Mouse (Mus musculus): ENCODE measurements around the gene Cdc42bpg. TPM values are rescaled to one million over a fixed set of nuclear protein-coding genes. Genes with fewer than 3 reads are reported as not detected.
A peak's percentile ranks its signal among the peaks of the same experiment; 100 is the strongest.

Cdc42bpg gene
- total and polyA plus RNA-seq, 2 experiments from 2014 or later = 0.23 to 4.7 TPM

DNA sequence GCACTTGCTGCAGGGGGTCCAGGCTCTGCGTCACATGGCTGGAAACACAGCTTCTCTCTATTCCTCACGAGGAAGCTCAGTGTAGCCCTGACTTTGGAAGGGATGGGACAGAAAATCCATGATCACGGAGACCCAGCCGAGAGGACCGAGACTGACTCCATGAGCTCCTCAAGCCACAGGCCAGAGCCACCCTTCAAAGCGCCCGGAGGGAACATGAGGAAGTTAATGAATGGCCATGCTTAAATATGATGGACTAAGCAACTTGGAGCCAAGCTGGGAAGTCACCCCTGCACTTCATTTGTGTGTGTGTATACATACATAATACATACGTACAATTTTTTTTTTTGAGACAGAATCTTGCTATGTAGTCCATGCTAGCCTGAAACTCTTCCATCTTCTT lies 35.0 kb upstream of the Cdc42bpg start:
- 44% methylated on average over 8 of the region's 8 CpGs for WGBS
- peaks cover 8% of the 10 kb centered on the region; the same call in 1 of the 2 replicates for H3K4me1 ChIP-seq (ENCODE audit: insufficient read depth)
- no peaks in the 10 kb centered on the region for H3K9me3 ChIP-seq (ENCODE audit: low read length)
- ATAC-seq = no peak
- no peak overlapping the region for H3K27ac ChIP-seq (ENCODE audit: low read depth, low read length)
- H3K4me2 ChIP-seq (ENCODE audit: low read depth) = no peak overlapping the region
- TF ChIP-seq CTCF (IDR thresholded peaks at IDR 0.05; ENCODE audit: low read depth) = no peak
- no peak for DNase-seq
- H3K36me3 ChIP-seq (ENCODE audit: insufficient read depth) = no peaks in the 10 kb centered on the region
- no peak overlapping the region for H3K4me3 ChIP-seq (ENCODE audit: low read depth, low read length)
- no peaks in the 10 kb centered on the region for H3K27me3 ChIP-seq (ENCODE audit: insufficient read depth, low read length)
- no peak overlapping the region for H3K9ac ChIP-seq

DNA sequence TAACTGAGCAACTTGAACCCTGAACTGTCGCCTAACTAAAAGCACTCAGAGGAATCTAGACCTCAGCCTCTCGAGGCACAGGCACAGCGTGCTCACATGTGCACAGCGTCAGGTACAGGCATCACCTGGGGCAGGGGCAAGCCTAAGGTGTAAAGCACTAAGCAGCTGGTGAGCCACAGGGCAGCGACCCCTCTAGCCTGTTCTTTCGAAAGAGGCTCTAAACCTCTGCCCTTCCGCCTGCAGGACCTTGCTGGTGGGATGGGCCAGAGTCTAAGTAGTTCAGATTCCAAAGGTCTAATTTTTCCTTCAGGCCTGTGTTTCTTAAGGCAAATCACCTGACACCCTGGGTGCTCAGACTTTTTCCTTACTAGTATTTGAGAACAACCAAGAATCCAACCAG lies 34.2 kb upstream of the Cdc42bpg start:
- WGBS = 75% methylated on average over 7 of the region's 7 CpGs
- TF ChIP-seq CTCF (IDR thresholded peaks at IDR 0.05; ENCODE audit: low read depth) = no peak
- H3K9me3 ChIP-seq (ENCODE audit: low read length) = no peaks in the 10 kb centered on the region
- H3K9ac ChIP-seq = no peak overlapping the region
- H3K4me2 ChIP-seq (ENCODE audit: low read depth) = no peak overlapping the region
- ATAC-seq (no peak), DNase-seq (no peak)
- H3K4me3 ChIP-seq (ENCODE audit: low read depth, low read length) = no peak overlapping the region
- no peaks in the 10 kb centered on the region for H3K36me3 ChIP-seq (ENCODE audit: insufficient read depth)
- peaks cover 9% of the 10 kb centered on the region; the same call in 1 of the 2 replicates for H3K4me1 ChIP-seq (ENCODE audit: insufficient read depth)
- no peak overlapping the region for H3K27ac ChIP-seq (ENCODE audit: low read depth, low read length)
- no peaks in the 10 kb centered on the region for H3K27me3 ChIP-seq (ENCODE audit: insufficient read depth, low read length)

DNA sequence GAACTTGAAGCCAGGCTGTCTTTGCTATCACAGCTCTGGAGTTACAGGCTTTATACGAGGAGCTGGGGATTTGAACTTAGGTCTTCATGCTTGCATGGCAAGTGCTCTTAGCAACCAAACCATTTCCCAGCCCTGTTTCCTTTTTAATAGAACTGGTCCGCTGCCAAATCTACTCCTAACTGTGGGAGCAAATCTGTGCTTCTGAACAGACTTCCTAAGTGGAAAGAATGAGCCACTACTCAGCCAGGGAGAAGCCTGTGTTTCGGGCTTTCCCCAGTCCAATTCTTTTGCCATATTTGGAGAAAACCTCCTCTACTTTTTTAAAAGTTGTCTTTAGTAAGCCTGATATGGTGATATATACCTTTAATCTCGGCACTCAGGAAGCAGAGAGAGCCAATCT lies 33.5 kb upstream of the Cdc42bpg start:
- Histone ChIP-seq H3K9ac (no peak overlapping the region), H3K4me3 (ENCODE audit: low read depth, low read length) (no peak overlapping the region), H3K27ac (ENCODE audit: low read depth, low read length) (no peak overlapping the region), H3K4me2 (ENCODE audit: low read depth) (no peak overlapping the region), H3K36me3 (ENCODE audit: insufficient read depth) (no peaks in the 10 kb centered on the region), H3K4me1 (ENCODE audit: insufficient read depth) (peaks cover 9% of the 10 kb centered on the region; the same call in 1 of the 2 replicates), H3K9me3 (ENCODE audit: low read length) (no peaks in the 10 kb centered on the region), H3K27me3 (ENCODE audit: insufficient read depth, low read length) (no peaks in the 10 kb centered on the region)
- no peak for DNase-seq
- TF ChIP-seq CTCF (IDR thresholded peaks at IDR 0.05; ENCODE audit: low read depth) = no peak
- 77% methylated on average over 4 of the region's 4 CpGs for WGBS
- no peak for ATAC-seq

DNA sequence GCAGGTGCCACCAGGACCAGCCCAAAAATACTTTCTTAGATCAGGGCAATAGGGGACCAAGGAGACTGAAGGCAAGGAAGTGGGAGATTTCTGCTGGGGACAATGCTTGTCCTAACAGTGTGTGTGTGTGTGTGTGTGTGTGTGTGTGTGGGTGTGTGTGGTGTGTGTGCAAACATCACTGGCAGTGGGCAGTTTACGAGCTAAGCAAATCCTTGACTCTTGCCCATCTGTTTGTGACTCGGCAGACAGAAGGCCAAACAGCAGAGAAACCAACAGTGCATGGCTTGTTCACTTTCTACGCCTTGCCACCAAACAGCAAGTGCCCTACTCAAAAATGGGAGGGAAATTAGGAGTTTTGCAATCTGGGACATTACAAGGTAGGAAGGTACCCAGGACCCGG lies 32.7 kb upstream of the Cdc42bpg start:
- 85% methylated on average over 4 of the region's 4 CpGs for WGBS
- no peak for TF ChIP-seq CTCF (IDR thresholded peaks at IDR 0.05; ENCODE audit: low read depth)
- ATAC-seq (no peak), DNase-seq (no peak)
- no peaks in the 10 kb centered on the region for H3K36me3 ChIP-seq (ENCODE audit: insufficient read depth)
- peaks cover 15% of the 10 kb centered on the region for H3K4me1 ChIP-seq (ENCODE audit: insufficient read depth)
- no peak overlapping the region for H3K27ac ChIP-seq (ENCODE audit: low read depth, low read length)
- H3K4me3 ChIP-seq (ENCODE audit: low read depth, low read length) = no peak overlapping the region
- no peaks in the 10 kb centered on the region for H3K27me3 ChIP-seq (ENCODE audit: insufficient read depth, low read length)
- no peak overlapping the region for H3K4me2 ChIP-seq (ENCODE audit: low read depth)
- H3K9me3 ChIP-seq (ENCODE audit: low read length) = no peaks in the 10 kb centered on the region
- H3K9ac ChIP-seq = no peak overlapping the region

DNA sequence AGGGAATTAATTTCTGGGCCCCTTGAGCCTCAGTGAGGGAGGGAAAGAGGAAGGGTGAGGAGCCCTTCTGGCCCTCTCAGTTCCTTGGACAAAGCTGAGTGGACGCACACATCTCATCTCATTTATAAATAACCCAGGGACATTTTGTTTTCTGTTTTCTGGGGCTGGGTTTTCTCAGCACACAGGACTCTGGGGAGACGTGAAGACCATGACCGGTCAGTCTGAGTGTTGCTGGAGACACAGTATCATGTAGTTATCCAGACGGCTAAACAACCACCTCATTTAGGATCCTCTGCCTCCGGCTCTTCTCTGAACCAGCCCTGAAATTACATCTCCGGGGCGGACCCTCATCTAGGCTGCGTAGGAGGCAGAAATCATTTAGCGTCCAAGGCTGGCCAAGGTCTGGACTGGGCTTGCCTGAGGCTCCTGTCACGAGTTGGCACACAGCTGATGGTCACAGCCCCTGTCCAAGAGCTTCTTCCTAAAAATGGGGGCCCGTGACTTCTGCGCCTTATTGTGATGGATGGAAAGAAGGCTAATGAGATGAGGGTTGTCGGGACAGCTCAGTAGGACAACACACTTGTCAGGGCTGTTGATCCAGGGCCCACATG lies 32.2 kb upstream of the Cdc42bpg start:
- H3K4me2 ChIP-seq (ENCODE audit: low read depth) = no peak overlapping the region
- WGBS = 89% methylated on average over 13 of the region's 13 CpGs
- no peak overlapping the region for H3K4me3 ChIP-seq (ENCODE audit: low read depth, low read length)
- no peak for TF ChIP-seq CTCF (IDR thresholded peaks at IDR 0.05; ENCODE audit: low read depth)
- H3K9me3 ChIP-seq (ENCODE audit: low read length) = no peaks in the 10 kb centered on the region
- ATAC-seq (no peak), DNase-seq (no peak)
- no peaks in the 10 kb centered on the region for H3K36me3 ChIP-seq (ENCODE audit: insufficient read depth)
- H3K4me1 ChIP-seq (ENCODE audit: insufficient read depth) = peaks cover 20% of the 10 kb centered on the region
- H3K27me3 ChIP-seq (ENCODE audit: insufficient read depth, low read length) = no peaks in the 10 kb centered on the region
- no peak overlapping the region for H3K27ac ChIP-seq (ENCODE audit: low read depth, low read length)
- no peak overlapping the region for H3K9ac ChIP-seq

DNA sequence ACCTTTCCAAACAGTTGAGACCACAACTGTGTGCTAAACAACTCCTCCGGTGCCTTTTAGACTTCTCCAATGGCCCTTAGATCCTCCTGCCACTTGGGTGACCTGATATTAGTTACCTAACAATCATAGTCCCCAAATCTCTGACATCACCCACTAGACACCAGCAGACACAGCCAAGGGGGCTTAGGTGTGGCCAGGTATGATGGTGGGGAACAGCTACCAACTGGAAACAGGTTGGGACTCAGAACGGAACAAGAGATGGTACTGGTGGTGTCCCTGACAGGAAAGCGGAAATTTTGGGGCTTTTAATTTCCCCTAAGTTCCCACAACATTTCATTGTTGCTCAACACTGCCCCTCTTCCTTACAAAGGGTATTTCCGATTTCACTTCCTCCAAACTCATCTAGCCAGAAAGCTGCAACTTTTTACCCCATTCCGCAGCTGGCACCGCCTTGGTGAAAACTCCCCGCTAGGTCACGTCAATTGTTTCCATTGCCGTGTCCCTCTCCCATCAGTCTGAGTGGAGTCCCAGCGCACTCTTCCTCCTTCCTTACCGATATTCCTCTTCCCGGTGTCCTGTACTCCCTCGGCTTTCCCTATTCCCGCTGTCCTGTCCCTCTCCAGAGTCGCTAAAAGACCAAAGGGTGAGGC lies 30.4 kb upstream of the Cdc42bpg start:
- peaks cover 3% of the 10 kb centered on the region; the same call in 1 of the 2 replicates for H3K36me3 ChIP-seq (ENCODE audit: insufficient read depth)
- 9% methylated on average over 15 of the region's 15 CpGs for WGBS
- peak overlapping the region; percentile 85 for H3K4me3 ChIP-seq (ENCODE audit: low read depth, low read length)
- peaks cover 28% of the 10 kb centered on the region for H3K4me1 ChIP-seq (ENCODE audit: insufficient read depth)
- TF ChIP-seq CTCF (IDR thresholded peaks at IDR 0.05; ENCODE audit: low read depth) = peak; percentile 32
- ATAC-seq = no peak; the same call in 1 of the 2 replicates
- peak overlapping the region; percentile 73 for H3K27ac ChIP-seq (ENCODE audit: low read depth, low read length)
- no peaks in the 10 kb centered on the region for H3K27me3 ChIP-seq (ENCODE audit: insufficient read depth, low read length)
- no peak for DNase-seq
- H3K9ac ChIP-seq = peak overlapping the region; percentile 77
- H3K9me3 ChIP-seq (ENCODE audit: low read length) = no peaks in the 10 kb centered on the region
- peak overlapping the region; percentile 96 for H3K4me2 ChIP-seq (ENCODE audit: low read depth)
